Mouse (Mus musculus): ENCODE data around the gene Metap1d. TPM values are rescaled to one million over a fixed set of nuclear protein-coding genes. Genes with fewer than 3 reads are reported as not detected.

Metap1d gene
- polyA plus RNA-seq, 1 experiment from 2014 or later: 36.9 TPM

DNA sequence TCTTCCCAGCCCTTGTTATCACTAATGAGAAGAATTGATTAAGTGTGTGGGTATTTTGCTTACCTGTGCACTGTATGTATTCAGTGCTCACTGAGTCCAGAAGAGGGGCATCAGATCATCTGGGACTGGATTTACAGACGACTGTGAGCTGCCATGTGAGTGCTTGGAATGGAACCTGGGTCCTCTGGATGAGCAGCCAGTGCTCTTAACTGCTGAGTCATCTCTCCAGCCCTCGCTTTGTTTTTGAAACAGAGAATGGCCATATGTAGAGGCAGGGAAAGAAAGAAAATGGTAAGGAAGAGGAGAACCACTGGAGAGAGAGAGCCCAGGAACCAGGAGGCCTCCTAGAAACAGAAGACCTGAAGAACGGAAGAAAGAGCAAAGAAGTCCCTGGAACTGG lies 9.5 kb downstream of the Metap1d start:
- no peak overlapping the region for H3K9ac ChIP-seq (replicated peaks; ENCODE audit: low read length)
- no peaks in the 10 kb centered on the region for H3K4me1 ChIP-seq (ENCODE audit: control insufficient read depth, insufficient read depth, low read length)
- no peaks in the 10 kb centered on the region for H3K9me3 ChIP-seq (ENCODE audit: control insufficient read depth, low read length)
- no peak for DNase-seq
- H3K27me3 ChIP-seq (ENCODE audit: control insufficient read depth, insufficient read depth, low read length): no peaks in the 10 kb centered on the region
- no peaks in the 10 kb centered on the region for H3K36me3 ChIP-seq (ENCODE audit: control insufficient read depth, insufficient read depth, low read length)
- no peak overlapping the region for H3K4me3 ChIP-seq (replicated peaks; ENCODE audit: low read depth, low read length)
- no peak overlapping the region for H3K4me2 ChIP-seq (ENCODE audit: low read length)
- no peak overlapping the region for H3K27ac ChIP-seq (replicated peaks; ENCODE audit: low read depth, low read length)
- 76% methylated on average over 3 of the region's 3 CpGs for WGBS
- ATAC-seq (ENCODE audit: low FRiP score, low TSS enrichment): no peak

GRCm38 (mm10) chr2:71466103-71466502 lies 13.0 kb downstream of the Metap1d start:
- H3K27me3 ChIP-seq (ENCODE audit: control insufficient read depth, insufficient read depth, low read length): no peaks in the 10 kb centered on the region
- H3K4me3 ChIP-seq (replicated peaks; ENCODE audit: low read depth, low read length): no peak overlapping the region
- no peaks in the 10 kb centered on the region for H3K9me3 ChIP-seq (ENCODE audit: control insufficient read depth, low read length)
- WGBS: 5% methylated on average over 6 of the region's 6 CpGs
- H3K27ac ChIP-seq (replicated peaks; ENCODE audit: low read depth, low read length): no peak overlapping the region
- no peaks in the 10 kb centered on the region for H3K4me1 ChIP-seq (ENCODE audit: control insufficient read depth, insufficient read depth, low read length)
- DNase-seq (no peak), ATAC-seq (ENCODE audit: low FRiP score, low TSS enrichment) (no peak)
- H3K4me2 ChIP-seq (ENCODE audit: low read length): no peak overlapping the region
- H3K9ac ChIP-seq (replicated peaks; ENCODE audit: low read length): no peak overlapping the region
- no peaks in the 10 kb centered on the region for H3K36me3 ChIP-seq (ENCODE audit: control insufficient read depth, insufficient read depth, low read length)

GRCm38 (mm10) chr2:71466861-71467450 lies 13.9 kb downstream of the Metap1d start:
- no peak overlapping the region for H3K27ac ChIP-seq (replicated peaks; ENCODE audit: low read depth, low read length)
- H3K36me3 ChIP-seq (ENCODE audit: control insufficient read depth, insufficient read depth, low read length): no peaks in the 10 kb centered on the region
- DNase-seq (no peak), ATAC-seq (ENCODE audit: low FRiP score, low TSS enrichment) (no peak)
- 44% methylated on average over 11 of the region's 11 CpGs for WGBS
- H3K4me2 ChIP-seq (ENCODE audit: low read length): no peak overlapping the region
- no peak overlapping the region for H3K4me3 ChIP-seq (replicated peaks; ENCODE audit: low read depth, low read length)
- H3K9ac ChIP-seq (replicated peaks; ENCODE audit: low read length): no peak overlapping the region
- no peaks in the 10 kb centered on the region for H3K9me3 ChIP-seq (ENCODE audit: control insufficient read depth, low read length)
- H3K4me1 ChIP-seq (ENCODE audit: control insufficient read depth, insufficient read depth, low read length): no peaks in the 10 kb centered on the region
- no peaks in the 10 kb centered on the region for H3K27me3 ChIP-seq (ENCODE audit: control insufficient read depth, insufficient read depth, low read length)

DNA sequence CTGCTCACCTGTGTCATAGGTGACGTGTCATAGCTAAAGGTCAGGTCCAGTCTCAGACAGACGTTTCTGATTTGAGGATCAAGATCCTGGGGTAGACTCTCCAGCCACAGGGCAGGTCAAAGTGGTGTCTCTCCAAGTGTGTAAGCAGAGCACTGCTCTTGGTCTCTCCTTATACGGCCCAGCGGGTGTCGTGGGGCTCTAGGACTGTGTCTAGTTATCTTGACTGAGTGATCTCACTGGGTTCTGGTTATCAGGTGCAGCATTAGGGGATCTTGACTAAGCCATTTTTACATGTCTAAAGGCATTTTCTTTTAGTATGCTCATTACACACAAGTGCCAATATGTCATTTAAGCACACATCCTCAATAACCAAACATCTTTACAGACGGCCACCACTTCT lies 18.0 kb downstream of the Metap1d start:
- no peaks in the 10 kb centered on the region for H3K27me3 ChIP-seq (ENCODE audit: control insufficient read depth, insufficient read depth, low read length)
- no peak overlapping the region for H3K4me3 ChIP-seq (replicated peaks; ENCODE audit: low read depth, low read length)
- no peaks in the 10 kb centered on the region for H3K36me3 ChIP-seq (ENCODE audit: control insufficient read depth, insufficient read depth, low read length)
- H3K4me2 ChIP-seq (ENCODE audit: low read length): no peak overlapping the region
- DNase-seq: no peak
- 91% methylated on average over 6 of the region's 6 CpGs for WGBS
- H3K4me1 ChIP-seq (ENCODE audit: control insufficient read depth, insufficient read depth, low read length): no peaks in the 10 kb centered on the region
- no peak for ATAC-seq (ENCODE audit: low FRiP score, low TSS enrichment)
- H3K9me3 ChIP-seq (ENCODE audit: control insufficient read depth, low read length): no peaks in the 10 kb centered on the region
- H3K9ac ChIP-seq (replicated peaks; ENCODE audit: low read length): no peak overlapping the region
- no peak overlapping the region for H3K27ac ChIP-seq (replicated peaks; ENCODE audit: low read depth, low read length)

DNA sequence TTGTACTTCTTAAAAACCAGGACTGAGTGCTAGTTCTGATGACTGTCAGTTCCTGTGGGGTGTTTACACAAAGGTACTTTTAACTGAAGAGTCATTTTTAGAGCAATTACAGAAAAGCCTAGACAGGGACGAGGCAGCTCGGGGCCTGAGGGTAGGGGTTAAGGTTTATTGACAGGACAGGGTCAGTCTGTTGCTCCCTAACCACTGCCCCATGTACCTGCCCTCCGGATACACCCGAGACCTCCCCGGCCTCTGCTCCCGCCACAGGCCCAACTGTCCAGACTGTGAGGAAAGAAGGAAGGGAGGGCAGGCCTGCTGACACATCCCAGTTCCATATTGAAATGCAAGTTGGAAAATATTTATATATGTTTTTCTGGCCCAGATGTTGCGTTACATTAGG lies 20.8 kb downstream of the Metap1d start:
- 75% methylated on average over 7 of the region's 7 CpGs for WGBS
- Histone ChIP-seq H3K36me3 (ENCODE audit: control insufficient read depth, insufficient read depth, low read length) (no peaks in the 10 kb centered on the region), H3K4me2 (ENCODE audit: low read length) (no peak overlapping the region), H3K9ac (replicated peaks; ENCODE audit: low read length) (no peak overlapping the region), H3K4me1 (ENCODE audit: control insufficient read depth, insufficient read depth, low read length) (no peaks in the 10 kb centered on the region), H3K27me3 (ENCODE audit: control insufficient read depth, insufficient read depth, low read length) (no peaks in the 10 kb centered on the region), H3K4me3 (replicated peaks; ENCODE audit: low read depth, low read length) (no peak overlapping the region), H3K27ac (replicated peaks; ENCODE audit: low read depth, low read length) (no peak overlapping the region), H3K9me3 (ENCODE audit: control insufficient read depth, low read length) (no peaks in the 10 kb centered on the region; the same call in 1 of the 2 replicates)
- DNase-seq (no peak), ATAC-seq (ENCODE audit: low FRiP score, low TSS enrichment) (no peak)

DNA sequence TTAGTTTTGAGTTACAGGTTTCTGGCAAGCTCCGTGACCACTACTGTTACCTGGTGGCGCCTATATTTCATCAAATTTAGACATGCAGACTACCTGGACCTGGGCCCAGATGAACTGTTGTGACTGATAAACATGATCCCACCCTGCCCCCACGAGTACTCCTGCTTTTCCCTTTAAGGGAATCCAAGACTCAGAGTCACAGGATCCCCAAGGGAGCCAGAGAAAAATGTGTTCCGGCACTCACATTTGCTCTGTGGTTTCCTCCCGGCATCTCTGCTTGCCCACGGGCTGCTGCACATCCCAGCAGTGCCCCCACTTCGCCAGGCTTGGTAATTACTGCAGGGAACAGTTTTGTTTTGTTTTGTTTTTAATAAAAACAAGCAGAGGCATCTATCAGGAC lies 21.3 kb downstream of the Metap1d start:
- H3K4me2 ChIP-seq (ENCODE audit: low read length): no peak overlapping the region
- H3K9ac ChIP-seq (replicated peaks; ENCODE audit: low read length): no peak overlapping the region
- DNase-seq (no peak), ATAC-seq (ENCODE audit: low FRiP score, low TSS enrichment) (no peak)
- no peaks in the 10 kb centered on the region for H3K27me3 ChIP-seq (ENCODE audit: control insufficient read depth, insufficient read depth, low read length)
- no peak overlapping the region for H3K4me3 ChIP-seq (replicated peaks; ENCODE audit: low read depth, low read length)
- no peaks in the 10 kb centered on the region for H3K36me3 ChIP-seq (ENCODE audit: control insufficient read depth, insufficient read depth, low read length)
- no peaks in the 10 kb centered on the region; the same call in 1 of the 2 replicates for H3K9me3 ChIP-seq (ENCODE audit: control insufficient read depth, low read length)
- WGBS: 55% methylated on average over 7 of the region's 7 CpGs
- H3K27ac ChIP-seq (replicated peaks; ENCODE audit: low read depth, low read length): no peak overlapping the region
- no peaks in the 10 kb centered on the region for H3K4me1 ChIP-seq (ENCODE audit: control insufficient read depth, insufficient read depth, low read length)

GRCm38 (mm10) chr2:71475311-71475710 lies 22.2 kb downstream of the Metap1d start:
- Histone ChIP-seq H3K9me3 (ENCODE audit: control insufficient read depth, low read length) (no peaks in the 10 kb centered on the region; the same call in 1 of the 2 replicates), H3K36me3 (ENCODE audit: control insufficient read depth, insufficient read depth, low read length) (no peaks in the 10 kb centered on the region), H3K4me2 (ENCODE audit: low read length) (no peak overlapping the region), H3K4me1 (ENCODE audit: control insufficient read depth, insufficient read depth, low read length) (peaks cover 4% of the 10 kb centered on the region; the same call in 1 of the 2 replicates), H3K27ac (replicated peaks; ENCODE audit: low read depth, low read length) (no peak overlapping the region), H3K4me3 (replicated peaks; ENCODE audit: low read depth, low read length) (no peak overlapping the region), H3K27me3 (ENCODE audit: control insufficient read depth, insufficient read depth, low read length) (no peaks in the 10 kb centered on the region), H3K9ac (replicated peaks; ENCODE audit: low read length) (no peak overlapping the region)
- DNase-seq (no peak), ATAC-seq (ENCODE audit: low FRiP score, low TSS enrichment) (no peak)
- WGBS: 85% methylated on average over 10 of the region's 10 CpGs

DNA sequence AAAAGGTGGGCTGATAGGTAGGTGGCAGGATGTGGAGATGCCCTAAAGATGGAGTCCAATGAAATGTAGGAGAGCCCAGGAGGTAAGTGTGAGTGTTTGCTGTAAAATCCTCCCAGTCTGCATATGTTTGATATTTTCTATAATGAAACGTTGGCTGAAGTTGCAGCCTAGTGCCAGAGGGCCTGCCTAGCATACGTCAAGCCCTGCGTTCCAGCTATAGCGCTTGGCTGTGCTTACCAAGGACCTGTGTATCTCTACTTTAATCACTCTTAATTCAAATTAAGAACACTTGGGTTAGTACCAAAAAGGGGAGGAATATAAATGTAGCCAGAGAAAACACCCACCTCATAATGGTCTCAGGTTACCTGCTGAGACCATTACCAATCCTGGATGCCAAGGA lies 22.7 kb downstream of the Metap1d start:
- no peak for DNase-seq
- no peak overlapping the region for H3K4me2 ChIP-seq (ENCODE audit: low read length)
- H3K9ac ChIP-seq (replicated peaks; ENCODE audit: low read length): no peak overlapping the region
- no peaks in the 10 kb centered on the region; the same call in 1 of the 2 replicates for H3K9me3 ChIP-seq (ENCODE audit: control insufficient read depth, low read length)
- no peaks in the 10 kb centered on the region for H3K36me3 ChIP-seq (ENCODE audit: control insufficient read depth, insufficient read depth, low read length)
- 89% methylated on average over 4 of the region's 4 CpGs for WGBS
- H3K4me3 ChIP-seq (replicated peaks; ENCODE audit: low read depth, low read length): no peak overlapping the region
- no peaks in the 10 kb centered on the region for H3K27me3 ChIP-seq (ENCODE audit: control insufficient read depth, insufficient read depth, low read length)
- no peak for ATAC-seq (ENCODE audit: low FRiP score, low TSS enrichment)
- H3K4me1 ChIP-seq (ENCODE audit: control insufficient read depth, insufficient read depth, low read length): peaks cover 4% of the 10 kb centered on the region; the same call in 1 of the 2 replicates
- no peak overlapping the region for H3K27ac ChIP-seq (replicated peaks; ENCODE audit: low read depth, low read length)

- Histone ChIP-seq H3K4me1 (ENCODE audit: control insufficient read depth, insufficient read depth, low read length) (peaks cover 4% of the 10 kb centered on the region; the same call in 1 of the 2 replicates), H3K9ac (replicated peaks; ENCODE audit: low read length) (no peak overlapping the region), H3K27ac (replicated peaks; ENCODE audit: low read depth, low read length) (no peak overlapping the region), H3K27me3 (ENCODE audit: control insufficient read depth, insufficient read depth, low read length) (no peaks in the 10 kb centered on the region), H3K4me3 (replicated peaks; ENCODE audit: low read depth, low read length) (no peak overlapping the region), H3K36me3 (ENCODE audit: control insufficient read depth, insufficient read depth, low read length) (no peaks in the 10 kb centered on the region), H3K4me2 (ENCODE audit: low read length) (no peak overlapping the region), H3K9me3 (ENCODE audit: control insufficient read depth, low read length) (no peaks in the 10 kb centered on the region; the same call in 1 of the 2 replicates)
- ATAC-seq (ENCODE audit: low FRiP score, low TSS enrichment) (no peak), DNase-seq (no peak)
Measured at GRCm38 (mm10) chr2:71477787-71478186, 24.7 kb downstream of the Metap1d start.
